Comparison of ENCODE assay signal across 24 mouse cellular contexts in genomic region chr1:168364325-168364724, GRCm38 (mm10).
DNase-seq lines count a peak whose midpoint lies in the region; ATAC-seq and TF ChIP-seq lines count a peak whose summit lies in the region.
"Had no signal": no experiment of that assay in that cellular context is flagged by ENCODE, and none has a peak within 500 bp of the region (broad histone marks: within the 10 kb centered on the region; RNA-seq: fewer than 3 reads in every experiment).

No protein-coding gene starts in this region.

- no peak for TF ChIP-seq POLR2A in olfactory bulb, adult 2 months (IDR thresholded peaks at IDR 0.05; ENCODE audit: insufficient read depth, low read depth, low read length)

- 0 out of 2 replicates have a peak overlapping the region, but pooled peaks have one; percentile 6 for H3K27ac ChIP-seq in forebrain, postnatal 0 days (ENCODE audit: low read depth, low read length)
- no peak overlapping the region for H3K27ac ChIP-seq in forebrain, embryonic 12.5 days
- peak overlapping the region; percentile 63 for H3K27ac ChIP-seq in left cerebral cortex, adult 2 months
- H3K27ac ChIP-seq in neural tube, embryonic 15.5 days (replicated peaks), result no peak overlapping the region
- 0 out of 2 replicates have a peak overlapping the region, but pooled peaks have one; percentile 38 for H3K27ac ChIP-seq in olfactory bulb, adult 2 months (ENCODE audit: insufficient read depth, low read depth, low read length)
- H3K27ac ChIP-seq: embryonic facial prominence, embryonic 12.5 days; heart, embryonic 15.5 days had no signal

- no peaks in the 10 kb centered on the region for H3K27me3 ChIP-seq in forebrain, postnatal 0 days (ENCODE audit: insufficient read depth, low read length)
- H3K27me3 ChIP-seq in forebrain, embryonic 12.5 days, result no peaks in the 10 kb centered on the region
- no peaks in the 10 kb centered on the region for H3K27me3 ChIP-seq in neural tube, embryonic 15.5 days (replicated peaks)
- H3K27me3 ChIP-seq: CH12.LX; embryonic facial prominence, embryonic 12.5 days; heart, embryonic 15.5 days; hindbrain, embryonic 13.5 days; Patski had no signal

- no peak for DNase-seq in forebrain, postnatal 0 days
- DNase-seq in left cerebral cortex, adult 2 months (ENCODE audit: extremely low spot score in 1 of 2, low spot score in 2 of 2), result no peak
- no peak for DNase-seq in left cerebral cortex, postnatal 10 days (ENCODE audit: extremely low spot score in 1 of 2, low spot score in 2 of 2)
- DNase-seq in neural tube, embryonic 10.5 days (ENCODE audit: extremely low spot score, low spot score), result no peak
- no peak for DNase-seq in thymus, postnatal 14 days
- DNase-seq: adrenal gland, adult 8-10 months; adrenal gland, postnatal 36 days; cerebellum, adult 11-12 months; cerebellum, adult 9-10 months; cerebellum, postnatal 25 days; gastrocnemius, postnatal 10 days; heart, adult 18-20 months; heart, postnatal 14 days had no signal

- no peak for TF ChIP-seq CTCF in forebrain, postnatal 0 days (IDR thresholded peaks at IDR 0.05; ENCODE audit: low read depth)
- no peak for TF ChIP-seq CTCF in left cerebral cortex, adult 2 months (IDR thresholded peaks at IDR 0.05)
- TF ChIP-seq CTCF in olfactory bulb, adult 2 months (IDR thresholded peaks at IDR 0.05; ENCODE audit: insufficient read depth, low read depth, low read length), result no peak

- H3K36me3 ChIP-seq in forebrain, postnatal 0 days (ENCODE audit: insufficient read depth), result no peaks in the 10 kb centered on the region
- no peaks in the 10 kb centered on the region; the same call in 1 of the 2 replicates for H3K36me3 ChIP-seq in forebrain, embryonic 12.5 days (replicated peaks)
- no peaks in the 10 kb centered on the region for H3K36me3 ChIP-seq in neural tube, embryonic 15.5 days
- H3K36me3 ChIP-seq: hindbrain, embryonic 13.5 days had no signal

- H3K4me3 ChIP-seq in forebrain, postnatal 0 days (ENCODE audit: low read depth, low read length), result no peak overlapping the region
- no peak overlapping the region for H3K4me3 ChIP-seq in forebrain, embryonic 12.5 days (replicated peaks)
- H3K4me3 ChIP-seq in left cerebral cortex, adult 2 months, result no peak overlapping the region
- no peak overlapping the region for H3K4me3 ChIP-seq in neural tube, embryonic 15.5 days (replicated peaks)
- no peak overlapping the region for H3K4me3 ChIP-seq in olfactory bulb, adult 2 months (ENCODE audit: insufficient read depth, low read depth, low read length)
- H3K4me3 ChIP-seq: embryonic facial prominence, embryonic 12.5 days; heart, embryonic 15.5 days; hindbrain, embryonic 13.5 days had no signal

- H3K9ac ChIP-seq in forebrain, postnatal 0 days, result no peak overlapping the region
- no peak overlapping the region for H3K9ac ChIP-seq in forebrain, embryonic 12.5 days
- H3K9ac ChIP-seq in neural tube, embryonic 15.5 days (replicated peaks), result no peak overlapping the region
- H3K9ac ChIP-seq: embryonic facial prominence, embryonic 12.5 days; heart, embryonic 15.5 days; hindbrain, embryonic 13.5 days had no signal

- peaks cover 13% of the 10 kb centered on the region for H3K4me1 ChIP-seq in forebrain, postnatal 0 days (ENCODE audit: insufficient read depth)
- H3K4me1 ChIP-seq in forebrain, embryonic 12.5 days, result peaks cover 76% of the 10 kb centered on the region
- H3K4me1 ChIP-seq in neural tube, embryonic 15.5 days, result peaks cover 25% of the 10 kb centered on the region
- peaks cover 19% of the 10 kb centered on the region for H3K4me1 ChIP-seq in olfactory bulb, adult 2 months (ENCODE audit: control insufficient read depth, insufficient read depth, low read length)

- H3K9me3 ChIP-seq in forebrain, postnatal 0 days (ENCODE audit: low read length), result no peaks in the 10 kb centered on the region
- no peaks in the 10 kb centered on the region for H3K9me3 ChIP-seq in forebrain, embryonic 12.5 days
- no peaks in the 10 kb centered on the region for H3K9me3 ChIP-seq in neural tube, embryonic 15.5 days (replicated peaks)
- H3K9me3 ChIP-seq: embryonic facial prominence, embryonic 12.5 days; heart, embryonic 15.5 days; hindbrain, embryonic 13.5 days had no signal

- no peak overlapping the region for H3K4me2 ChIP-seq in forebrain, postnatal 0 days (ENCODE audit: low read depth)
- H3K4me2 ChIP-seq in forebrain, embryonic 12.5 days, result no peak overlapping the region
- no peak overlapping the region for H3K4me2 ChIP-seq in neural tube, embryonic 15.5 days
- H3K4me2 ChIP-seq: embryonic facial prominence, embryonic 12.5 days; heart, embryonic 11.5 days; heart, embryonic 15.5 days; hindbrain, embryonic 13.5 days had no signal

- ATAC-seq in forebrain, postnatal 0 days, result no peak
- no peak for ATAC-seq in forebrain, embryonic 12.5 days (ENCODE audit: low FRiP score)
- peak; percentile 24; the same call in 1 of the 2 replicates for ATAC-seq in neural tube, embryonic 15.5 days (ENCODE audit: low FRiP score)
- ATAC-seq: forebrain, embryonic 16.5 days; intestine, postnatal 0 days; Patski had no signal

- intact Hi-C loops in left cerebral cortex, adult 2 months (cut with DNase I), result no loop called here
- intact Hi-C loops in left cerebral cortex, postnatal 10 days (cut with DNase I), result no loop called here

- WGBS in forebrain, postnatal 0 days, result 64% methylated on average over 7 of the region's 7 CpGs
- WGBS in forebrain, embryonic 12.5 days, result 56% methylated on average over 7 of the region's 7 CpGs
- WGBS in neural tube, embryonic 15.5 days, result 32% methylated on average over 7 of the region's 7 CpGs
- 41% methylated on average over 7 of the region's 7 CpGs for WGBS in olfactory bulb, adult 2 months

Comparison
In these comparisons a context has a peak if more than half of its experiments do, and no peak if none do; other contexts are left out.
1. H3K27ac ChIP-seq: peak in forebrain, postnatal 0 days (single experiment), left cerebral cortex, adult 2 months (single experiment) and olfactory bulb, adult 2 months (single experiment); none in forebrain, embryonic 12.5 days (single experiment) and neural tube, embryonic 15.5 days (single experiment).